Mouse (Mus musculus) fibroblast of lung, adult 2 months (primary cell): ENCODE results near the gene Xpo4.
A peak's percentile ranks its signal among the peaks of the same experiment; 100 is the strongest.
"Not testable (repeated sequence)": the region's sequence is repeated elsewhere in the genome, so short reads cannot be mapped to it uniquely, and the experiment has no call there.

Experiments used
- DNase-seq: peaks from one replicate; pipeline ENCODE4 v3.0.0-alpha.2; 2011; ENCODE audit warnings: low read depth

Xpo4 gene

DNA sequence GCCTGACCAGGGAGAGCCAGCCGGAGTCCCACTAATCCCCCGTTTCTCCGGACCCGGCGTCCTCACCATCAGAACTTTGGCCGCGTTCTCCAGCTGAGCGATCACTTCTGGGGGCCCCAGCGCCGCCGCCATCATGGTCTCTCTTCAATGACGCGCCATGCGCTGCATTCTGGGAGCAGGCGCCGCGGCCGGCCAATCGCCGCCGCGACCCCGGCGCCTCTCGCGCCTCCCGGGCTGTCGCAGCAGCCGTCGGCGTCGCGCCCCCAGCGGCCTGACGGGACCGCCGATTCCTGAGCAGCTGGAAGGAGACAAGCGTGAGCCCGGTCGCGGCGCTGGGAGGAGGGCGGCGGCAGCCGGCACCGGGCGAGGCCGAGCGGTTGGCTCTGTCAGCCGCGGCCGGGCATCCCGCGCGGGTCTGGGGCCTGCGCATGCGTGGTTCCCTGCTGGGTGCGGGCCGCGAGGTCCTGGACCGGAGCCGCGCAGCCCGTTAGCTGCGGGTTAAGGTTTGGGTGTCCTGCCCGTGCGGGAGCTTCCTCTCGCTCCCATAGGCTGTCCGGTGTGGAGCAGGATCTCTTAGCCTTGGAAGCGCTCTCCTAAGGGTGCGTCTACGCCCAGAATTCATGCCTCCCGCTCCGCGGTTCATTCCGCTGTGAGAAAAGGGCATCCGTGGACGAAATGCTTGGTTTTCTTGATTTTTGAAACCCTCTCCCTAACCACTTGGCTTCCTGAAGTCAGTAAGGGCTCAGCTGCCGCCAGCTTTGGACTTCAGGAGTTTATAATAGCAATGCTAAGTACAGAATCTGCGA, at the start of gene Xpo4:
TSS of gene Xpo4 (minus strand) at position 609 of the 806 bp plus-strand sequence.
- peak; percentile 41 for DNase-seq

DNA sequence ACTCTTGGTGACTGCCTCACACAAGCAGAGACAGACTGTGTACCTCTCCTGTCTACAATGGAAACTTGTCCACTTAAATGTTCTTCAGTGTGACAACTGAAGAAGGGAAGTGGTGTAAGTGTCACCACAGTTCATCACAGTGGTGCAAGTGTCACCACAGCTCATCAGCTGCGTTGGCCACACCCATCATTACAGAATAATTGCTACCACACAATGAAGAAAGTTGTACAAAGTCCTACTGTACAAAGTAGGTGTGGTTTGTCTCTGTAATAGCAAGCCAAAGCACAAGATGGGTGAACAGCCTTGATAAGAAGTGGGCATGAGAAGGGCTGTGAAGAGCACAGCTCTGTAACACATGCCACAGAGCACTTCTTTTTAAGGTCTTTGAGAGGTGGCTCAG, 47.7 kb upstream of the Xpo4 start:
- DNase-seq = no peak

DNA sequence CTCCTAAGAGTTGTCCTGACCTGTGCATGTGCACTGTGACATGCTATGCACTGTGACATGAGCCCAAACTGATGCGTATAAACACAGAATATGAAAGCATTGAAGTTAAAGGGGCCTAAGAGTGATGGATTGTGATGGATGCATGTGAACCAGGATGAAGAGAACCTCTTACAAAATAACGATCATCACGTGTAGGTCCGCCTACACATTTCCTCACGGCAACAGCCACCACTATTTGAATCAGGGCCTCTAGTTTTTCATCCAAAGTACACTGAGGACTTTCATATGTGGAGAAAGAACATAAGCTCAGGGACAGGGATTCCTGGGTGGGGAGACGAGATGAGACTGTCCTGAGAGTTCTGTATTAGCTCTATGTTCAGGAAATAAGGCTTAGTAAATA, 45.8 kb upstream of the Xpo4 start:
- DNase-seq = no peak

DNA sequence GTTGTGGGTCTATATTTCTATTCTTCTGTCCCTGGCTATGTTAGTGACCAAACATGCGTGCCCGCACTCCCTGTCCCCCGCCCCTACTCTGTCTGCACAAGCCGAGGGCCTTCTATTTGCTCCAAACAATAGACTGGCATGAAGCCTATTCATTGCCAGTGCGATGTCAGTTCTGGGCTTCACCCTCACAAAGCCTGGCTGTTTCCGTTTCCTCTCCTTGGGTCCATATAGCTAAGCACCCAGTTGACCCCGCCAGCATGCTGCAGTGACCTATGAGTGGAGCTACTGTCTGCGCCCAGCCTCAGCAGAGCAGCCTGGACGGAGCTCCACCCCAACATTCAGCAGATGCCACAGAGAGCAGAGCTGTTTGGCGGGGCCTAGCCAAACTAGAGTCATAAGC, 43.9 kb upstream of the Xpo4 start:
- DNase-seq = no peak

DNA sequence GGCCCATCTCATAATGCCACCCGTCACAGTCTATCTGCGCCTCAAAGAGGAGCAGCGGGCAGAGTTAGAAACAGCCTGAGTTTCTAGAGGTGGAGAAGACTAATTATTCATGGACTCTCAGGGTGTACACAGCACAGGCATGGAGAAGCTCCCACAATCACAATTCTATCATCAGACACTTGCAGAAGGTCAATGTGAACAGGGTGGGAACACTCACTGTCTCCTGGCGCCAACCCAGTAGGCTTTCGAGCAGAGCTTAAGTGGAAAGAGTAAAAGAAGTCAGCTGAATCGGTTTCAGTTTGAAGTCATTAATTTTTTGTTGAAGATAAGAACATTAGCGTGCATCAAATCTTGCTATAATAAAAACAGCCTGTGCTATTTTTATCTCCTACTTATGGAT, 43.4 kb upstream of the Xpo4 start:
- DNase-seq = no peak

DNA sequence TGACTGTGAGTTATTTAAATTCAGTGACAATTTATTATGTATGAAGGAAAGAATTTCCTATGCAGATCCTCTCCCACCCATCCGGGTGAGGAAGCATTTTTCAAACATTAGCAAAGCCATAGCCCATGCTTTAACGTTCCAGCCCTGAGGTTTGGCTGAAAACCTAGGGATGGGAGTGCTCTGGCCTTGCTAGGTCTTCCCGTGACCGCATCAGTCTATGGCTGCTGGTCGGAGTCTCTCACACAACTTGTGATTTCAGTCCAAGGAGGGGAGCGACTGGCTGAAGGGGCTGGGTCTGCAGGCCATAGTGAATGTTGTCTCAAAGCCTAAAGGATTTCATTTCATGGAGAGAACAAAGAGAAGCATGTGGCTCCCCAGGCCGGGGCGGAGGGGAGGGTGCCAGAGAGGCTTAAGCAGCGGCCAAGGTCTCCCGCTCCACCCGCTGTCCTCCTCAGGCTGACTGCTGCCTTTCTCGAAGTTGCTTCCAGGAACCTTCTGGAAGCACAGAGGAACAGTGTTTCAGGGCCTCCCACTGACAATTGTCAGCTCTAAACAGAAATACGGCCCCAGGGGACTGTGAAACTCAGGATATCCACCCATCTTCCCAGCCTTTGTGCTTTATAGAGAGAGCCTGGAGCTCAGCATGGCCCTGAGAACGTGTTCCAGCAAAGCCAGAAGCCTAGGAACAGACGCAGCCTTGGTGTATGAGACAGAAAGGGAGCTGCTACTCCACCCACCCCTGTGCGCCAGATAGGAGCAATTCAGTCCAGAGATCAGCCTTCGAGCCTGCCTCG, 42.1 kb upstream of the Xpo4 start:
- DNase-seq = peak; percentile 71

DNA sequence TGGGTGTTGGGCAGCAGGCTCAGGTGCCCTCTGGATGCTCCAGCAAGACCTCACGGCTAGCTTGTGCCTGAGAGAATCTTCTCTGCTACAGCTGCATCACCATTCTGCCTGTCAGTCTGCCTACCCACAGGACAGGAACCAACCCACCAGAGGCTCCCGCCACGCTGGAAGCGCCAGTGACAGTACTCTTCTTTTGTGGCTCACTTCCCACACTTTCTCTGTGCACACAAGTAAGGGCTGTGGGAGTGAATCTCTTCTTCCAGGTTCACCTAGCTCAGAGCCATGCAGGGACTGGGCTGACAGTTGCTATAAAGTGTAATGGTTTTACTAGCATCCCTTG, 41.5 kb upstream of the Xpo4 start:
- DNase-seq = no peak

DNA sequence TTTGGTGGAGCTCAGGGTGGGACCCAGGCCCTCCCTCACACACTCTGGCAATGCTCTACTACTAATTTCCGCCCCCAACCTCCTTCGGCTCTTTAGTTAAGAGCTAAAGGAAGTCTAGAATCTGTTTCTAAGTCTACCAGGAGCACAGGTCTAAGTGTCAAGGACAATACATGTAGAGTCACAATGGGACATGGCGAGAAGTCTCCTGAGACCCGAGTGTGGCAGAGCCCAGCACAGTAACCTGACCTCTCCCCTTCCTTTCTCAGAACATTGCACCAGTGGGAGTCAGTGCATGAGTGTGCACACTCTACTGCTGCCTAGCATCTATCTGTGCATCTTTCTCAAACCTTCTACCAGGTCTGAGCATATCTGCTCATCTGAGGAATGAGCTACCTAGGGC, 40.5 kb upstream of the Xpo4 start:
- no peak for DNase-seq

DNA sequence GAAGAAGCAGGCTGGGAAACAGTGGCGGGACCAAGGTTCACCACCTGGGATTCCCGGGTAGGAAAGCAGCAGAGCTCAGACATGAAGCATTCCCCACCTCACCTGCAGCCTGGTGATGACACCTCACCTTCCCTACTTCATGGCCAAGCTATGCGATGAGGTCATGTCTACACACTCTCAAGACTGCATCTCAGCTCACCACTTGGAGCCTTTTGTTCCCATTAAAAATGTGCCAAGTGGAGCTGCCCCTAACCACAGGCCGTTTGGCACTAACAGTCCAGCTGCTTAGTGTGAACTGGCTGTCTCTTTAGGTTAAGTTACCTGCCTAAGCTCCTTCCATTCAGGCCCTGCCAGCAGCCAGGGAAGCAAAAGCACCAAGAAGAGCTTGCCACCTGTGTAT, 39.8 kb upstream of the Xpo4 start:
- no peak for DNase-seq

DNA sequence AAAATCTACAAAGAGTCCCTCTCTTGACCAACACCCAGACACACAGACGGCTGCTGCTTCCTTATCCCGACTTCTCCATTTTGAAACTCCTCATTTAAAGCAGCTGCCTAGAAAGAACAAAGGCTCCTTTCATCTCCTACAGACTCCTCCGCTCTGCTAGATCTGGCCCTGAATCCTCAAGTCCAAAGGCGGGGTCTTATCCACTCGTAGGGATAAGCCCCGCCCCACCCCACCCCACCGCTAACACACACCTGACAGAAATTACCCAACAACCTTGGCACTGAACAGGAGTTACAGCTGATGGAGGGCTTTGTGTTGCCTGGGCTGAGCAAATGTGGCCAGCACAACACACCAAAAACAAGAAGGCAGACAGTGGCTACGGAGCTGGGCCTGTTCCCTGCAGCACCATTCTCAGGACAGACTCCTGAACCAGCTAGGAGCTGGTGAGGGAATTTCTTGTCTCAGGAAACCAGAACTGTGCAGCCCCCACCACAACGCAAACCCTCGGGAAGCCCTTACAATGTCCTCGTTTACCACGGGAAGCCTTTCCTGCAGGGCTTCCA, 36.8 kb upstream of the Xpo4 start:
- peak; percentile 57 for DNase-seq

DNA sequence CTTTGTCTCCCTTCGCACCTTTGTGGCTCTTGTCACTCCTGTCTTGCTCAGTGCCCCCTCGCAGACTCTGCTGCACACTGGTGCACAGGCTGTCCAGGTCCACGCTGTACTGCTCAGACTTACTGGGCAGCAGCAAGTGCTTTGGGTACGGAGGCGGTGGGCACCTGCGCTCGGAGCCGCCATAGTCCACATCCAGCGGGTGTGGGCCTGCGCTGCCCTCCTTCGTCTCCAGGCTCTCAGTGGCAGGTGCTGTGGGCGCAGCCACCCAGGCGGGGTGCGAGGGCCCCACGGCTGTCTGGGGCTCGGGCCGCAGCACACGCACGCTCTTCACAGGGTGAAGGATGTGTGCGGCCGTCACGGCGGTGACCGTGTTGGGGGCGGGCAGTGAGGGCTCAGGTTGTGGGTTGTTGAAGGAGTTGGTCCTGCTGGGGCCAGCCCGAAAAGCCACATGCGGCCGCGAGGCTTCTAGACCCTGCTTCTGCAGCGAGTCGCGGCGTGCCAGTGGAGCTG, 34.3 kb upstream of the Xpo4 start:
- DNase-seq = no peak

DNA sequence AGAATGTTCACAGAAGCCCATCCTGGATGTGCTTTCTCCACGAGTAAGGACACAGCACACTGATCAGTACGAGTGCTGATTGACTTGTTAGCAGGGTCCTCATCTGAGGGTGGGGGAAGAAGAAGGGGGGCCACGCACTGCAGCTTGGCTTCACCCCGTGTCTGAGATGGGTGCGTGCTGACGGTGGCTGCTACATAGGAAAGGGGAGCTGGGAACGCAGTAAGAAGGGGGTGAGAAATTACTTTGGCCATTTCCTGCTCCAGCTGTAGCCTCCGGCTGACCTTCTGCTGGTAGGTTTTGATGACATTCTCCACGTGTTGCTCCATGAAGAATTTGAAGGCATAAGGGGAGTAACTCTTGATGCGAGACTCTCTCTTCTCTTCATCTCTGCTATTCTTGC, 33.8 kb upstream of the Xpo4 start:
- DNase-seq = no peak

DNA sequence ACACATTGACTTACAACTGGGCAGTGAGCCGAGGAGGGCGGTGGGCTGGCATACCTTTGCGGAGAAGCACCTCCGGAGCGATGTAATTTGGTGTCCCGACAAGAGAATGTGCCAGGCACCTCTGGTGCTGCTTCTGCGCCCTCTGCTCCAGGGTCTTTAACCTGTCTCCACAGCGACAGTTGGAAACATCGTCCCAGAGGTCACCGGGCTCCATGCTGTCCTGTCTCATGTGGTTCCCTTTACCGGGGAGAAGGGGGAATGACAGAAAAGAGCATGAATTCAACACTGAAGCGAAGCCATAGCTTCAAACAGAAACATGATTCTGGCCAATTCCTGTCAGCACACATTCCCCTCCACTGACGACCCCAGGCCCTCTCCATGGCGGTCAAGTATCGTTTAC, 30.8 kb upstream of the Xpo4 start:
- DNase-seq = no peak

DNA sequence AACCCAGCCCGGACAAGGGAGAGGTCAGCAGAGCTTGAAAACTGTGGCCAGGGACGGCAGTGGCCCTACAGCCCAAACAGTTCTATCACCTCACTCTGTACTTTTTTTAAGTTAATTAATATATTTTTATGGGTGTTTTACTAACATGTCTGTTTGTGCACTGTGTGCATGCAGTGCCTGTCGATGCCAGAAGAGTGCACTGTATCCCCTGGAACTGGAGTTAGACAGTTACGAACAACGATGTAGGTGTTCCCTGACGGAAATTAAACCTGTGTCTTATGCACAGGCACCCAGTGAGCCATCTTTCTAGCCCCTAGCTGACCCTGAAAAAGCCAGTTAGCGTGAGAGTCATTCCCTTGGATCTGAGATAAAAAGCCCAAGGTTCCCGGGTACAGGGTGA, 30.3 kb upstream of the Xpo4 start:
- no peak for DNase-seq

DNA sequence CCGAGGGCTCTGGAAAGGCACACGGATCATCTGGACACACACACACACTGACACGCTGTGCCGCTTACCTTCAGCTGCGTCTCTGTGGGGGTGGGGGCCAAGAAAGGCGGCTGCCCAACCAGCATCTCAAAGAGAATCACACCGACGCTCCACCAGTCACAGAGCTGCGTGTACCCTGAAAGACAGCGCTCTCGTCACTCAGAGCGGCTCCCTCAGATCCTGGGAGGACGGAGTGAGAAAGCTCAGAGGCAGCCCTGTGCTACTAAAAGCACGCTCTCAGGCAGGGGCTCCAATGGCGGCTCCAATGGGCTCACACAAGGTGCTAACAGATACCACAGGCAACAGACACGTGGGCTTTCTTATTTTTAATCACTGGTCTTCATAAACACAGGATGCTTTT, 29.0 kb upstream of the Xpo4 start:
- DNase-seq = no peak

DNA sequence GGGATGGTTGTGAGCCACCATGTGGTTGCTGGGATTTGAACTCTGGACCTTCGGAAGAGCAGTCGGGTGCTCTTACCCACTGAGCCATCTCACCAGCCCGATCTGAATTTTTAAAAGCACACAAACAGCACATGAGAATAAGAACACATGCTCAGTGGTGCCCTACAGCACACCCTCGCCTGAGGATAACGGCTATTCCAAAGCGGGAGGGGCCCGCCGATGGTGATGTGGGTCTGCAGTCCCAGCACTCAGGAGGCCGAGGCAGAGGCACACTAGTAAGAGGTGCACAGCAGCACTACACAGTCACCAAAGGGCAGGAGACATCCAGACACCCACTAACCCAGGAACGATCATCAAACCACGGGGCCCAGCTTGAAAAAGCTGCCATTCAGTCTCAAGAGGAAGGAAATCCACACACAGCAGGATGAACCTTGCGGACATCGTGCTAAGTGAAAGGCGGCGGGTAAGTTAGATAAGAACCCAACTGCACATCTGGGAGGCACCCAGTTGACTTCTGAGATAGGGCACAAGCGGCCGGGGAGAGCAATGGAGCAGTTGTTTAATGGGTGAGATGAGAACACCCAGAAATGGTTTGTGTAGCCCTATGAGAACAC, 27.4 kb upstream of the Xpo4 start:
- DNase-seq = no peak

DNA sequence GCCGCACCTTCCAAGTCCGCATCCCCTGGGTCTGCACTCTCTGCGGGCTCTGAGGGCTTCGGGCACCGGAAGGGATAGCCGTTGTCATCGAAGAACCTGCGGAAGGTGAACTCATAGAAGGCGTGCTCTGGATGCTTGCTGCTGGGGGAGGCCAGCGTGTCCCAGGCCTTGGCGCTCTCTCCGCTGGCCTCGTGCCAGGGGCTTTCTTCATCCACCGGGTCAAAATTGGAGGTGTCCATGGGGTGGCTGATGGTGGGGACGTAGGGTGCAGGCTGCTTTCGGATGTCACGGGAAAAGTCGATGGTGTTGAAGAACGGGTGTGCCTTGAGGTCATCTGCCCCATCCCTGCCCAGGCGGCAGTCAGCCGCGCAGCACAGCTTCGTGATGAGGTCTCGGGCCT, 26.1 kb upstream of the Xpo4 start:
- no peak for DNase-seq

DNA sequence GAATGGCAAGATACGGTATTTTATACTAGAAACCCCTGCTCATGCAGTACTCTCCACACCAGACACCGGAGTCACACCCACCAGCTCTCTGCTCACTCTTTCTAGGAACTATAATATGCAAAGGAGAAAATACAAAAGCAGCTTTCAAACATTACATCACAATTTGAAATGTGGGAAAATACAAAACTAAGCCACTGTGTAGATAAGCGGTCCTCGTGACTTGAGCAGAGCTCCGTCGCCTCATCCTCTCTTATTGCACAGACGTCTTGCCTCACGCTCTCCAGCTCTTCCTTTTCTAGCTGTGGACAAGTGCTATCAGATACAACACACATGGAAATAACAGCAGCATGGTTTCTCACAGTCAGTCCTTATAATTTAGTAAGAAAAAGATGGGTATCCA, 25.5 kb upstream of the Xpo4 start:
- no peak for DNase-seq

DNA sequence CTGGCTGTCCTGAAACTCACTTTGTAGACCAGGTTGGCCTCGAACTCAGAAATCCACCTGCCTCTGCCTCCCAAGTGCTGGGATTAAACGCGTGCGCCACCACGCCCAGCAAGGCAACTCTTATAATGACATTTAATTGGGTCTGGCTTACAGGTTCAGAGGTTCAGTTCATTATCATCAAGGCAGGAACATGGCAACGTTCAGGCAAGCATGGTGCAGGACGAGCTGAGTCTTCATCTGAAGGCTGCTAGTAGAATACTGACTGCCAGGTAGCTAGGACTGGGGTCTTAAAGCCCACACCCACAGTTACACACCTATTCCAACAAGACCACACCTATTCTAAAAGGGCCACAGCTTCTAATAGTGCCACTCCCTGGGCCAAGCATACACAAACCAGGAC, 22.8 kb upstream of the Xpo4 start:
- DNase-seq = not testable (repeated sequence)

DNA sequence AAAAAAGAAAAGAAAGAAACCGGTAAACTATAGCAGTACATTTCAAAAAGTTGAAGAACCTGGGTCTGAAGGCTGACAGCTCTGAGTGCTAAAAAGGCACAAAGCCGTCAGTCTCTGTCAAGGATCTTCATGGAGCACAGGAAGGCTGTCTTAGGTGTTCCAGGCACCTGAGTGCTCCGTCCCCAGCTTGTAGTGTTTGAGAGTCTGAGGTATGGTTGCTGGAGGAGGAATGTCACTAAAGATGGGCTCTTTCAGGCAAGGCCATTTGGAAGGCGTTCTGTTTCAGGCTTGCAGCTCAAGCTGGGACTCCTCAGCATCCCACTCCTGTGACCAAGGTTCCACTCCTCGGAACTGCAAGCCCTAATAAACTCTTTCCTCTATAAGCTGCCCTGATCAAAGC, 22.2 kb upstream of the Xpo4 start:
- DNase-seq = no peak

DNA sequence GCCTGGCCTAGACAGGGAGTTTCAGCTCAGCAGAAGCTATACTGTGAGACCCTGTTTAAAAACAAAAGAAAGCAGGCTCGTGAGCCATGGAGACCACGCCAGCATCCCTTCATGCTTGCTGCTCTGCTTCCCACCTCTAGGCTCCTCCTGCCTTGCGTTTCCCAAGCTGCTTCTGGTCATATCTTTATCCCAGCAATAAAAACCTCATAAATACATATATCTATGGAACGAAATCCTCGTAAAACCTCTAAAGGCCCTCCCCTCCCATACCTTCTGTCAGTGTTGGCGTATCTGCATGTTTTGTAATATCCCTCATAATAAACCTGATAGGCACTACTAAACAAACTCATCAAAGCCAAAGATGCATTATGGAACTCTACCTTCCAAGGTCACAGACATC, 21.4 kb upstream of the Xpo4 start:
- DNase-seq = no peak

DNA sequence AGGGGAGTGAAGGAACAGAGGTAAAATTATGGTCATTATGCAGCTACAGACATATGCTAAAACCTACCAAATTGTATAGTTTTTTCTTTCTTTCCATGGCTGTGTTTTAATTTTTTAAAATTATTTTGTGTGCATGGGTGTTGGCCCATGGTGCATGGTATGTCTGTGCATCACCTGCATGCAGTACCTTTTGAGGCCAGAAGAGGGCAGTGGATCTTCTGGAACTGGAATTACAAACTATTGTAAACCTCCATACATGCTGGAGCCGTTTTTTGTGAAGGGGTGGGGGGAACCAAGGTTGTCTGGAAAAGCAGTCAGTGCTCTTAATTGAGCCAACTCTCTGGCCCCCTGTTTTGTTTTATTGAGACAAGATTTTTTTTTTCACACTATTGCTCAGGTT, 19.3 kb upstream of the Xpo4 start:
- no peak for DNase-seq

DNA sequence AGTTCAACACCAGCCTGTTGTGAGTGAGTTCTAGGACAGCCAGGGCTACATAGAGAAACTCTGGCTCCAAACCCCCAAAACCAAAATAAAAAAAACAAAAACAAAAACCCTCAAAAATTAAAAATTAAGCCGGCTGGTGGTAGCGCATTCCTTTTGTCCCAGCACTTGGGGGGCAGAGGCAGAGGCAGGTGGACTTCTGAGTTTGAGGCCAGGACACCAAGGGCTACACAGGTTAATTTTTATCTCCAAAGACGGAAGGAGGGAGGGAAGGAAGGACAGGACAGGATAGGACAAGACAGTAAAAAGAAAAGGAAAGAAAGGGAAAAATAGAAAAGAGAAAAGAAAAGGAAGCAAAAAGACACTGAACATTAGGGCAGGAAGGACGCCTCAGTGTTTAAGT, 17.5 kb upstream of the Xpo4 start:
- no peak for DNase-seq
